Mouse (Mus musculus): ENCODE measurements around the gene Gm49321. TPM values are rescaled to one million over a fixed set of nuclear protein-coding genes. Genes with fewer than 3 reads are reported as not detected.

Gm49321 gene
- polyA plus RNA-seq, 1 experiment = not detected

- Histone ChIP-seq H3K27me3 (ENCODE audit: control insufficient read depth, insufficient read depth, low read length) (no peaks in the 10 kb centered on the region), H3K36me3 (ENCODE audit: control insufficient read depth, insufficient read depth, low read length) (peaks cover 12% of the 10 kb centered on the region), H3K4me1 (ENCODE audit: control insufficient read depth, insufficient read depth, insufficient read length, low read length) (no peaks in the 10 kb centered on the region), H3K4me3 (ENCODE audit: low read depth, low read length) (peak within 1 kb of the TSS; percentile 68), H3K27ac (ENCODE audit: insufficient read depth, low read depth, low read length) (no peak within 1 kb of the TSS)
- TF ChIP-seq CTCF (IDR thresholded peaks at IDR 0.05; ENCODE audit: extremely low read depth, insufficient read length, insufficient replicate concordance, low read depth, low read length) = no peak
- TF ChIP-seq POLR2A (IDR thresholded peaks at IDR 0.05; ENCODE audit: low read depth, low read length) = peak; percentile 68
- under 1% methylated on average over 60 of the region's 60 CpGs for WGBS
Measured at GRCm38 (mm10) chr12:73964291-73965281, 27.1 kb downstream of the Gm49321 start, which contains the start of gene Snapc1. Gene Snapc1, plus strand, starts transcription at chr12:73964481.

- WGBS = 96% methylated on average over 8 of the region's 8 CpGs
- TF ChIP-seq CTCF (IDR thresholded peaks at IDR 0.05; ENCODE audit: extremely low read depth, insufficient read length, insufficient replicate concordance, low read depth, low read length) = no peak
- no peak for TF ChIP-seq POLR2A (IDR thresholded peaks at IDR 0.05; ENCODE audit: low read depth, low read length)
- Histone ChIP-seq H3K27ac (ENCODE audit: insufficient read depth, low read depth, low read length) (no peak overlapping the region), H3K4me1 (ENCODE audit: control insufficient read depth, insufficient read depth, insufficient read length, low read length) (no peaks in the 10 kb centered on the region), H3K27me3 (ENCODE audit: control insufficient read depth, insufficient read depth, low read length) (no peaks in the 10 kb centered on the region), H3K36me3 (ENCODE audit: control insufficient read depth, insufficient read depth, low read length) (peaks cover 40% of the 10 kb centered on the region), H3K4me3 (ENCODE audit: low read depth, low read length) (no peak overlapping the region)
Measured at GRCm38 (mm10) chr12:73969142-73969541, 31.7 kb downstream of the Gm49321 start.

- no peak overlapping the region for H3K4me3 ChIP-seq (ENCODE audit: low read depth, low read length)
- H3K27me3 ChIP-seq (ENCODE audit: control insufficient read depth, insufficient read depth, low read length) = no peaks in the 10 kb centered on the region
- H3K27ac ChIP-seq (ENCODE audit: insufficient read depth, low read depth, low read length) = no peak overlapping the region
- WGBS = 91% methylated on average over 6 of the region's 6 CpGs
- no peaks in the 10 kb centered on the region for H3K4me1 ChIP-seq (ENCODE audit: control insufficient read depth, insufficient read depth, insufficient read length, low read length)
- TF ChIP-seq CTCF (IDR thresholded peaks at IDR 0.05; ENCODE audit: extremely low read depth, insufficient read length, insufficient replicate concordance, low read depth, low read length) = no peak
- no peak for TF ChIP-seq POLR2A (IDR thresholded peaks at IDR 0.05; ENCODE audit: low read depth, low read length)
- H3K36me3 ChIP-seq (ENCODE audit: control insufficient read depth, insufficient read depth, low read length) = peaks cover 64% of the 10 kb centered on the region
Measured at GRCm38 (mm10) chr12:73974584-73974983, 37.1 kb downstream of the Gm49321 start.

- Histone ChIP-seq H3K4me1 (ENCODE audit: control insufficient read depth, insufficient read depth, insufficient read length, low read length) (no peaks in the 10 kb centered on the region), H3K27ac (ENCODE audit: insufficient read depth, low read depth, low read length) (no peak overlapping the region), H3K27me3 (ENCODE audit: control insufficient read depth, insufficient read depth, low read length) (no peaks in the 10 kb centered on the region), H3K4me3 (ENCODE audit: low read depth, low read length) (no peak overlapping the region), H3K36me3 (ENCODE audit: control insufficient read depth, insufficient read depth, low read length) (peaks cover 56% of the 10 kb centered on the region)
- no peak for TF ChIP-seq CTCF (IDR thresholded peaks at IDR 0.05; ENCODE audit: extremely low read depth, insufficient read length, insufficient replicate concordance, low read depth, low read length)
- 80% methylated on average over 3 of the region's 3 CpGs for WGBS
Measured at GRCm38 (mm10) chr12:73978144-73978543, 40.7 kb downstream of the Gm49321 start.

GRCm38 (mm10) chr12:73979667-73980066 lies 42.2 kb downstream of the Gm49321 start:
- Histone ChIP-seq H3K27ac (ENCODE audit: insufficient read depth, low read depth, low read length) (no peak overlapping the region), H3K4me3 (ENCODE audit: low read depth, low read length) (no peak overlapping the region), H3K36me3 (ENCODE audit: control insufficient read depth, insufficient read depth, low read length) (peaks cover 60% of the 10 kb centered on the region), H3K27me3 (ENCODE audit: control insufficient read depth, insufficient read depth, low read length) (no peaks in the 10 kb centered on the region), H3K4me1 (ENCODE audit: control insufficient read depth, insufficient read depth, insufficient read length, low read length) (no peaks in the 10 kb centered on the region)
- no peak for TF ChIP-seq CTCF (IDR thresholded peaks at IDR 0.05; ENCODE audit: extremely low read depth, insufficient read length, insufficient replicate concordance, low read depth, low read length)
- TF ChIP-seq POLR2A (IDR thresholded peaks at IDR 0.05; ENCODE audit: low read depth, low read length) = no peak
- 72% methylated on average over 5 of the region's 5 CpGs for WGBS

- H3K4me3 ChIP-seq (ENCODE audit: low read depth, low read length) = no peak overlapping the region
- H3K27me3 ChIP-seq (ENCODE audit: control insufficient read depth, insufficient read depth, low read length) = no peaks in the 10 kb centered on the region
- 79% methylated on average over 14 of the region's 14 CpGs for WGBS
- H3K4me1 ChIP-seq (ENCODE audit: control insufficient read depth, insufficient read depth, insufficient read length, low read length) = no peaks in the 10 kb centered on the region
- H3K27ac ChIP-seq (ENCODE audit: insufficient read depth, low read depth, low read length) = no peak overlapping the region
- no peak for TF ChIP-seq CTCF (IDR thresholded peaks at IDR 0.05; ENCODE audit: extremely low read depth, insufficient read length, insufficient replicate concordance, low read depth, low read length)
- no peak for TF ChIP-seq POLR2A (IDR thresholded peaks at IDR 0.05; ENCODE audit: low read depth, low read length)
- peaks cover 49% of the 10 kb centered on the region for H3K36me3 ChIP-seq (ENCODE audit: control insufficient read depth, insufficient read depth, low read length)
Measured at GRCm38 (mm10) chr12:73982533-73982932, 45.1 kb downstream of the Gm49321 start.

GRCm38 (mm10) chr12:73986299-73986698 lies 48.8 kb downstream of the Gm49321 start:
- 83% methylated on average over 7 of the region's 7 CpGs for WGBS
- H3K36me3 ChIP-seq (ENCODE audit: control insufficient read depth, insufficient read depth, low read length) = peaks cover 28% of the 10 kb centered on the region
- H3K27ac ChIP-seq (ENCODE audit: insufficient read depth, low read depth, low read length) = no peak overlapping the region
- TF ChIP-seq CTCF (IDR thresholded peaks at IDR 0.05; ENCODE audit: extremely low read depth, insufficient read length, insufficient replicate concordance, low read depth, low read length) (no peak), POLR2A (IDR thresholded peaks at IDR 0.05; ENCODE audit: low read depth, low read length) (no peak)
- no peaks in the 10 kb centered on the region for H3K27me3 ChIP-seq (ENCODE audit: control insufficient read depth, insufficient read depth, low read length)
- no peaks in the 10 kb centered on the region for H3K4me1 ChIP-seq (ENCODE audit: control insufficient read depth, insufficient read depth, insufficient read length, low read length)
- no peak overlapping the region for H3K4me3 ChIP-seq (ENCODE audit: low read depth, low read length)

All from small intestine, adult 2 months (tissue).